Mouse (Mus musculus) myocyte (in vitro differentiated cells): Measurements from ENCODE around the gene Lrrc8b.

ENCODE experiments used
- CEBPB ChIP-seq: IDR thresholded peaks from 2 replicates; pipeline ENCODE4 v1.6.1; 2011; ENCODE audit warnings: mild to moderate bottlenecking, moderate library complexity; ENCODE audit not compliant: poor library complexity, insufficient read depth, severe bottlenecking
- E2F4 ChIP-seq: IDR thresholded peaks from one replicate; pipeline ENCODE4 v1.6.1; 2011; ENCODE audit warnings: mild to moderate bottlenecking, control low read depth, moderate library complexity; ENCODE audit not compliant: insufficient read depth
- MAX ChIP-seq: IDR thresholded peaks from one replicate; pipeline ENCODE4 v1.6.1; 2011; ENCODE audit warnings: low read depth, mild to moderate bottlenecking, control low read depth
- MYOD1 ChIP-seq, 3 experiments: IDR thresholded peaks; one replicate each; pipeline ENCODE4 v1.6.1; 2011; ENCODE audit warnings: control low read depth in 2 of 3, low read depth in 2 of 3, mild to moderate bottlenecking in 2 of 3, moderate library complexity in 1 of 3; ENCODE audit not compliant: insufficient read length in 2 of 3, control insufficient read depth in 1 of 3
- MYOG ChIP-seq, 3 experiments: IDR thresholded peaks; one replicate each; pipeline ENCODE4 v1.6.1; 2011; ENCODE audit warnings: control low read depth in 2 of 3, low read depth in 2 of 3, mild to moderate bottlenecking in 2 of 3; ENCODE audit not compliant: insufficient read length in 2 of 3, control insufficient read depth in 1 of 3, insufficient read depth in 1 of 3
- POLR2A ChIP-seq: IDR thresholded peaks from one replicate; pipeline ENCODE4 v1.6.1; 2011; ENCODE audit warnings: low read depth, mild to moderate bottlenecking, control low read depth, moderate library complexity; ENCODE audit not compliant: insufficient read length
- POLR2AphosphoS2 ChIP-seq: IDR thresholded peaks from one replicate; pipeline ENCODE4 v1.6.1; 2011; ENCODE audit warnings: low read depth, control low read depth; ENCODE audit not compliant: insufficient read length
- TCF12 ChIP-seq: IDR thresholded peaks from one replicate; pipeline ENCODE4 v1.6.1; 2011; ENCODE audit warnings: mild to moderate bottlenecking, control low read depth; ENCODE audit not compliant: poor library complexity, insufficient read depth, severe bottlenecking
- TCF3 ChIP-seq: IDR thresholded peaks from one replicate; pipeline ENCODE4 v1.6.1; 2011; ENCODE audit warnings: low read depth, control low read depth; ENCODE audit not compliant: insufficient read length
- USF1 ChIP-seq: IDR thresholded peaks from one replicate; pipeline ENCODE4 v1.6.1; 2011; ENCODE audit warnings: low read depth, mild to moderate bottlenecking, control low read depth, moderate library complexity

DNA sequence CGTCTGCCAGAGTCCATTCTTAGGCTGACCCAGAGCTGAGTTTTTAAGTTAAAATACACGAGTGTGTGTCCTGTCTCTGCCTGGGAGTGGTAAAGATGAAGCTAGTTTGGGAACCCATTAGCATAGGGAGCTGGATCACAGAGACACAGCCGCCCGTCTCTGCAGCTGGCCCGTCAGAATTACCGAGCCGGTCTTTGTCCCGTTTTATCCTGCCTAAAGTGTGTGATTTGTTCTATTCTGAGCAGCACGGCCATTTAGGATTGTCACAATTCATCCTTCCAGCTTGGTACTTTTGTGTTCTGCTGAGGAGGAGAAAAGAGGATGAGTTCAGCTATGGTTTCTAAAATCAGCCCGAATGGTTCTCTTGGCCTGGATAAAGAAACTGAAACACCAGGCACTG lies 51.7 kb downstream of the Lrrc8b start:
- TF ChIP-seq POLR2A (no peak), CEBPB (no peak), USF1 (no peak), E2F4 (no peak), MYOG (IDR thresholded peaks at IDR 0.05; ENCODE audit: control insufficient read depth in 1 of 3, insufficient read depth in 1 of 3, insufficient read length in 2 of 3, low read depth in 2 of 3) (no peak), MYOD1 (IDR thresholded peaks at IDR 0.05; ENCODE audit: control insufficient read depth in 1 of 3, insufficient read length in 2 of 3, low read depth in 2 of 3) (no peak), MAX (no peak), TCF12 (no peak), POLR2AphosphoS2 (no peak), TCF3 (no peak)
